Mouse (Mus musculus): ENCODE measurements around the gene Lrg1. TPM values are rescaled to one million over a fixed set of nuclear protein-coding genes. Genes with fewer than 3 reads are reported as not detected.

Lrg1 gene
- total and polyA plus RNA-seq, 3 experiments, result not detected

DNA sequence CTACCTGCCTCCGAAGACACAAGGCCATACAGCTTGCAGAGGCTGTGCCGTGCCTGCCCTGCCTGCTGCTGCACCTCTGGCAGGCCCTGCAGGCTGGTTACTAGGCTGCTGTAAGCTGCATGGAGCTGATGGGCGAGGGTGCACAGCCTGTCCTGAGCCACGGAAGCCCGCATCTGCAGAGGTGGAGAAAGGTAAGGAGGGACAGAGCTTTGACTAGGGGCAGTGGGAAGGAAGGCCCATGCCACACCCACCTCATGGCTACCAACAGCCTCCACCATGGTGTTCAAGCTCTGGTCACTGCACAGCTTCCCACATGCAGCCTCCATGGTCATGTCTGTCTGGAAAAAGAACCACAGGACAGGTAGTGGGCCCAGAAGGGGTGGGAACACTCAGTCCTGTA is 19.6 kb downstream of the Lrg1 start:
- Histone ChIP-seq H3K27me3 (replicated peaks) (no peaks in the 10 kb centered on the region), H3K4me1 (ENCODE audit: control insufficient read depth in 1 of 2, insufficient read depth in 2 of 2) (no peaks in the 10 kb centered on the region), H3K4me3 (replicated peaks in 1 of 3; ENCODE audit: low read depth in 2 of 3, low read length in 2 of 3, poor library complexity in 1 of 3) (no peak overlapping the region), H3K79me2 (replicated peaks; ENCODE audit: control insufficient read depth, extremely low read depth, insufficient read depth, poor library complexity, severe bottlenecking) (no peaks in the 10 kb centered on the region), H3K36me3 (replicated peaks in 1 of 2; ENCODE audit: control insufficient read depth in 1 of 2, insufficient read depth in 1 of 2, low read length in 1 of 2) (peaks cover 66 to 72% of the 10 kb centered on the region in 2 experiments), H3K27ac (ENCODE audit: insufficient read depth, low read depth) (no peak overlapping the region), H3K9ac (ENCODE audit: insufficient read depth, low read depth) (no peak overlapping the region), H3K4me2 (ENCODE audit: insufficient read depth, low read depth, poor library complexity, severe bottlenecking) (no peak overlapping the region), H3K9me3 (replicated peaks; ENCODE audit: low read length) (no peaks in the 10 kb centered on the region)
- in situ Hi-C loops (cut with MboI; ENCODE audit: low pct_ligation_motif_present, low pct_unique_long_range_greater_than_20kb, low sequenced_read_pairs), result no loop called here
- TF ChIP-seq ELF1 (IDR thresholded peaks at IDR 0.05; ENCODE audit: low read depth, low read length) (no peak), E2F4 (IDR thresholded peaks at IDR 0.05; ENCODE audit: insufficient replicate concordance, low read depth, low read length) (no peak), BHLHE40 (IDR thresholded peaks at IDR 0.05; ENCODE audit: low read depth, low read length) (no peak)
- dilution Hi-C loops (cut with MboI; ENCODE audit: extremely low pct_ligation_motif_present, extremely low pct_unique_long_range_greater_than_20kb, low sequenced_read_pairs), result no loop called here
- DNase-seq (ENCODE audit: extremely low read depth), result no peak

DNA sequence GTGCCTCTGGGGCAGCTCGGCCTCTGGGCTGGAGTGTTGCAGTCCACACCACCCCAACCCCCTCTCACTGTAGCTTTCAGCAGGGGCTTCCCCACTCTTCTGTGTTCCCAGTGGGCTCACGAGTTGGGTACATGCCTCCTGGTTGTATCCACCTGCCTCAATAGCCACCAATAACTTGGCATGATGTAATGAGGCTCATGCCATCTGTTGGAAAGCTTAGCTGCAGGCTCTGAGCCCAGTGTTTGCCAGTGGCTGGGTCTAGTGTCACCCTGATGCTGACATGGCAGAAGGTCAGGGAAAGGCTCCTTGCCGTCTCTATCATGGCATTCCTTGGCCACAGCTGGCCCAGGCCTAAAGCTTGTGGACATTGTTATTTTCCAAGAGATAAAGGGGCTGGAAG is 21.0 kb downstream of the Lrg1 start:
- DNase-seq (ENCODE audit: extremely low read depth), result no peak
- no peaks in the 10 kb centered on the region for H3K9me3 ChIP-seq (replicated peaks; ENCODE audit: low read length)
- no peak overlapping the region for H3K4me3 ChIP-seq (replicated peaks in 1 of 3; ENCODE audit: low read depth in 2 of 3, low read length in 2 of 3, poor library complexity in 1 of 3)
- TF ChIP-seq SMC3 (IDR thresholded peaks at IDR 0.05; ENCODE audit: low read depth, low read length) (no peak), USF2 (conservative IDR thresholded peaks at IDR 0.05; ENCODE audit: low read depth, low read length) (no peak), UBTF (IDR thresholded peaks at IDR 0.05; ENCODE audit: low read depth, low read length) (no peak), JUN (IDR thresholded peaks at IDR 0.05; ENCODE audit: insufficient read depth, low read depth, low read length) (no peak), RCOR1 (conservative IDR thresholded peaks at IDR 0.05; ENCODE audit: low read depth, low read length) (no peak), CHD2 (IDR thresholded peaks at IDR 0.05; ENCODE audit: low read length) (no peak), POLR2AphosphoS2 (IDR thresholded peaks at IDR 0.05; ENCODE audit: low read depth, low read length) (no peak), CHD1 (IDR thresholded peaks at IDR 0.05; ENCODE audit: low read depth, low read length) (no peak), ELF1 (IDR thresholded peaks at IDR 0.05; ENCODE audit: low read depth, low read length) (no peak), ZMIZ1 (IDR thresholded peaks at IDR 0.05; ENCODE audit: low read depth, low read length) (no peak), IRF4 (IDR thresholded peaks at IDR 0.05; ENCODE audit: low read depth, low read length) (no peak), BHLHE40 (IDR thresholded peaks at IDR 0.05; ENCODE audit: low read depth, low read length) (no peak), ZC3H11A (IDR thresholded peaks at IDR 0.05; ENCODE audit: low read depth, low read length) (no peak), TBP (conservative IDR thresholded peaks at IDR 0.05; ENCODE audit: low read depth, low read length) (no peak)
- H3K4me1 ChIP-seq (ENCODE audit: control insufficient read depth in 1 of 2, insufficient read depth in 2 of 2), result no peaks in the 10 kb centered on the region
- no peaks in the 10 kb centered on the region for H3K79me2 ChIP-seq (replicated peaks; ENCODE audit: control insufficient read depth, extremely low read depth, insufficient read depth, poor library complexity, severe bottlenecking)
- no peak overlapping the region for H3K9ac ChIP-seq (ENCODE audit: insufficient read depth, low read depth)
- dilution Hi-C loops (cut with MboI; ENCODE audit: extremely low pct_ligation_motif_present, extremely low pct_unique_long_range_greater_than_20kb, low sequenced_read_pairs), result no loop called here
- H3K27ac ChIP-seq (ENCODE audit: insufficient read depth, low read depth), result no peak overlapping the region
- H3K4me2 ChIP-seq (ENCODE audit: insufficient read depth, low read depth, poor library complexity, severe bottlenecking), result no peak overlapping the region
- H3K36me3 ChIP-seq (replicated peaks in 1 of 2; ENCODE audit: control insufficient read depth in 1 of 2, insufficient read depth in 1 of 2, low read length in 1 of 2), result peaks cover 79 to 82% of the 10 kb centered on the region in 2 experiments
- H3K27me3 ChIP-seq (replicated peaks), result no peaks in the 10 kb centered on the region
- in situ Hi-C loops (cut with MboI; ENCODE audit: low pct_ligation_motif_present, low pct_unique_long_range_greater_than_20kb, low sequenced_read_pairs), result no loop called here

Measured in CH12.LX (cell line).